Mouse (Mus musculus): ENCODE measurements around the gene Rnf17.

Rnf17 gene

GRCm38 (mm10) chr14:56403072-56403375 is 643 bp downstream of the Rnf17 start:
- TF ChIP-seq POU5F1 (IDR thresholded peaks at IDR 0.05; ENCODE audit: borderline replicate concordance, low read length) (no peak), CTCF (conservative IDR thresholded peaks at IDR 0.05; ENCODE audit: low read length) (no peak), NANOG (IDR thresholded peaks at IDR 0.05; ENCODE audit: borderline replicate concordance, low read length) (no peak)
- H3K9me3 ChIP-seq (ENCODE audit: low read length) = peaks cover 12% of the 10 kb centered on the region
- H3K4me1 ChIP-seq (replicated peaks; ENCODE audit: low read depth, low read length) = no peaks in the 10 kb centered on the region
- no peaks in the 10 kb centered on the region for H3K27me3 ChIP-seq (ENCODE audit: insufficient read depth, low read length)
- peak overlapping the region; percentile 84 for H3K4me3 ChIP-seq (replicated peaks; ENCODE audit: low read length)
- H3K36me3 ChIP-seq (ENCODE audit: insufficient read depth, low read length) = peaks cover 33% of the 10 kb centered on the region

- Histone ChIP-seq H3K27me3 (ENCODE audit: insufficient read depth, low read length) (no peaks in the 10 kb centered on the region), H3K36me3 (ENCODE audit: insufficient read depth, low read length) (peaks cover 61% of the 10 kb centered on the region), H3K4me1 (replicated peaks; ENCODE audit: low read depth, low read length) (0 out of 2 replicates have a peak, but pooled peaks cover 5% of the 10 kb centered on the region), H3K4me3 (replicated peaks; ENCODE audit: low read length) (no peak overlapping the region), H3K9me3 (ENCODE audit: low read length) (no peaks in the 10 kb centered on the region)
- TF ChIP-seq NANOG (IDR thresholded peaks at IDR 0.05; ENCODE audit: borderline replicate concordance, low read length) = no peak
- TF ChIP-seq CTCF (conservative IDR thresholded peaks at IDR 0.05; ENCODE audit: low read length) = no peak
- no peak for TF ChIP-seq POU5F1 (IDR thresholded peaks at IDR 0.05; ENCODE audit: borderline replicate concordance, low read length)
These were observed 59.7 kb downstream of the Rnf17 start for GRCm38 (mm10) chr14:56462090-56462489.

GRCm38 (mm10) chr14:56462729-56463128 is 60.3 kb downstream of the Rnf17 start:
- no peaks in the 10 kb centered on the region for H3K27me3 ChIP-seq (ENCODE audit: insufficient read depth, low read length)
- no peak for TF ChIP-seq CTCF (conservative IDR thresholded peaks at IDR 0.05; ENCODE audit: low read length)
- no peak overlapping the region for H3K4me3 ChIP-seq (replicated peaks; ENCODE audit: low read length)
- no peaks in the 10 kb centered on the region for H3K9me3 ChIP-seq (ENCODE audit: low read length)
- peaks cover 62% of the 10 kb centered on the region for H3K36me3 ChIP-seq (ENCODE audit: insufficient read depth, low read length)
- H3K4me1 ChIP-seq (replicated peaks; ENCODE audit: low read depth, low read length) = 0 out of 2 replicates have a peak, but pooled peaks cover 5% of the 10 kb centered on the region

- peak; percentile 51 for TF ChIP-seq CTCF (conservative IDR thresholded peaks at IDR 0.05; ENCODE audit: low read length)
- no peak for TF ChIP-seq POU5F1 (IDR thresholded peaks at IDR 0.05; ENCODE audit: borderline replicate concordance, low read length)
- Histone ChIP-seq H3K27me3 (ENCODE audit: insufficient read depth, low read length) (no peaks in the 10 kb centered on the region), H3K9me3 (ENCODE audit: low read length) (no peaks in the 10 kb centered on the region)
These were observed 65.8 kb downstream of the Rnf17 start for GRCm38 (mm10) chr14:56468145-56468544.

GRCm38 (mm10) chr14:56489806-56490205 is 87.4 kb downstream of the Rnf17 start:
- no peaks in the 10 kb centered on the region for H3K27me3 ChIP-seq (ENCODE audit: insufficient read depth, low read length)
- no peaks in the 10 kb centered on the region for H3K9me3 ChIP-seq (ENCODE audit: low read length)
- peaks cover 73% of the 10 kb centered on the region for H3K36me3 ChIP-seq (ENCODE audit: insufficient read depth, low read length)
- H3K4me3 ChIP-seq (replicated peaks; ENCODE audit: low read length) = no peak overlapping the region
- TF ChIP-seq NANOG (IDR thresholded peaks at IDR 0.05; ENCODE audit: borderline replicate concordance, low read length) (no peak), CTCF (conservative IDR thresholded peaks at IDR 0.05; ENCODE audit: low read length) (no peak), POU5F1 (IDR thresholded peaks at IDR 0.05; ENCODE audit: borderline replicate concordance, low read length) (no peak)
- peaks cover 5% of the 10 kb centered on the region; the same call in 1 of the 2 replicates for H3K4me1 ChIP-seq (replicated peaks; ENCODE audit: low read depth, low read length)

More at GRCm38 (mm10) chr14:56468145-56468544, 65.8 kb downstream of the Rnf17 start:
- Histone ChIP-seq H3K36me3 (ENCODE audit: insufficient read depth, low read length) (peaks cover 72% of the 10 kb centered on the region), H3K4me3 (replicated peaks; ENCODE audit: low read length) (no peak overlapping the region), H3K4me1 (replicated peaks; ENCODE audit: low read depth, low read length) (peaks cover 10% of the 10 kb centered on the region)

- Histone ChIP-seq H3K4me3 (replicated peaks; ENCODE audit: low read length) (no peak overlapping the region), H3K4me1 (replicated peaks; ENCODE audit: low read depth, low read length) (no peaks in the 10 kb centered on the region), H3K27me3 (ENCODE audit: insufficient read depth, low read length) (no peaks in the 10 kb centered on the region), H3K9me3 (ENCODE audit: low read length) (no peaks in the 10 kb centered on the region), H3K36me3 (ENCODE audit: insufficient read depth, low read length) (peaks cover 8% of the 10 kb centered on the region)
- TF ChIP-seq NANOG (IDR thresholded peaks at IDR 0.05; ENCODE audit: borderline replicate concordance, low read length) = no peak
- no peak for TF ChIP-seq CTCF (conservative IDR thresholded peaks at IDR 0.05; ENCODE audit: low read length)
- TF ChIP-seq POU5F1 (IDR thresholded peaks at IDR 0.05; ENCODE audit: borderline replicate concordance, low read length) = no peak
These were observed 100.0 kb downstream of the Rnf17 start for GRCm38 (mm10) chr14:56502407-56502806.

- H3K4me3 ChIP-seq (replicated peaks; ENCODE audit: low read length) = no peak overlapping the region
- H3K36me3 ChIP-seq (ENCODE audit: insufficient read depth, low read length) = peaks cover 14% of the 10 kb centered on the region
- TF ChIP-seq CTCF (conservative IDR thresholded peaks at IDR 0.05; ENCODE audit: low read length) = no peak
- TF ChIP-seq NANOG (IDR thresholded peaks at IDR 0.05; ENCODE audit: borderline replicate concordance, low read length) = no peak
- no peak for TF ChIP-seq POU5F1 (IDR thresholded peaks at IDR 0.05; ENCODE audit: borderline replicate concordance, low read length)
- no peaks in the 10 kb centered on the region for H3K4me1 ChIP-seq (replicated peaks; ENCODE audit: low read depth, low read length)
- no peaks in the 10 kb centered on the region for H3K9me3 ChIP-seq (ENCODE audit: low read length)
- H3K27me3 ChIP-seq (ENCODE audit: insufficient read depth, low read length) = no peaks in the 10 kb centered on the region
These were observed 104.4 kb downstream of the Rnf17 start for GRCm38 (mm10) chr14:56506743-56507142.

- no peaks in the 10 kb centered on the region for H3K9me3 ChIP-seq (ENCODE audit: low read length)
- TF ChIP-seq POU5F1 (IDR thresholded peaks at IDR 0.05; ENCODE audit: borderline replicate concordance, low read length) (no peak), CTCF (conservative IDR thresholded peaks at IDR 0.05; ENCODE audit: low read length) (peak; percentile 70), NANOG (IDR thresholded peaks at IDR 0.05; ENCODE audit: borderline replicate concordance, low read length) (no peak)
- H3K36me3 ChIP-seq (ENCODE audit: insufficient read depth, low read length) = peaks cover 22% of the 10 kb centered on the region; the same call in 1 of the 2 replicates
- H3K4me3 ChIP-seq (replicated peaks; ENCODE audit: low read length) = no peak overlapping the region
- no peaks in the 10 kb centered on the region for H3K4me1 ChIP-seq (replicated peaks; ENCODE audit: low read depth, low read length)
- no peaks in the 10 kb centered on the region for H3K27me3 ChIP-seq (ENCODE audit: insufficient read depth, low read length)
These were observed 109.7 kb downstream of the Rnf17 start for GRCm38 (mm10) chr14:56512084-56512483.

GRCm38 (mm10) chr14:56514775-56515174 is 112.4 kb downstream of the Rnf17 start:
- no peaks in the 10 kb centered on the region for H3K27me3 ChIP-seq (ENCODE audit: insufficient read depth, low read length)
- no peaks in the 10 kb centered on the region for H3K9me3 ChIP-seq (ENCODE audit: low read length)
- H3K4me3 ChIP-seq (replicated peaks; ENCODE audit: low read length) = no peak overlapping the region
- TF ChIP-seq NANOG (IDR thresholded peaks at IDR 0.05; ENCODE audit: borderline replicate concordance, low read length) (no peak), POU5F1 (IDR thresholded peaks at IDR 0.05; ENCODE audit: borderline replicate concordance, low read length) (no peak), CTCF (conservative IDR thresholded peaks at IDR 0.05; ENCODE audit: low read length) (no peak)
- H3K4me1 ChIP-seq (replicated peaks; ENCODE audit: low read depth, low read length) = no peaks in the 10 kb centered on the region
- H3K36me3 ChIP-seq (ENCODE audit: insufficient read depth, low read length) = peaks cover 17% of the 10 kb centered on the region; the same call in 1 of the 2 replicates

All from E14TG2a.4 (cell line).